8 mouse cellular contexts compared by ENCODE assay signal in the genomic region with DNA sequence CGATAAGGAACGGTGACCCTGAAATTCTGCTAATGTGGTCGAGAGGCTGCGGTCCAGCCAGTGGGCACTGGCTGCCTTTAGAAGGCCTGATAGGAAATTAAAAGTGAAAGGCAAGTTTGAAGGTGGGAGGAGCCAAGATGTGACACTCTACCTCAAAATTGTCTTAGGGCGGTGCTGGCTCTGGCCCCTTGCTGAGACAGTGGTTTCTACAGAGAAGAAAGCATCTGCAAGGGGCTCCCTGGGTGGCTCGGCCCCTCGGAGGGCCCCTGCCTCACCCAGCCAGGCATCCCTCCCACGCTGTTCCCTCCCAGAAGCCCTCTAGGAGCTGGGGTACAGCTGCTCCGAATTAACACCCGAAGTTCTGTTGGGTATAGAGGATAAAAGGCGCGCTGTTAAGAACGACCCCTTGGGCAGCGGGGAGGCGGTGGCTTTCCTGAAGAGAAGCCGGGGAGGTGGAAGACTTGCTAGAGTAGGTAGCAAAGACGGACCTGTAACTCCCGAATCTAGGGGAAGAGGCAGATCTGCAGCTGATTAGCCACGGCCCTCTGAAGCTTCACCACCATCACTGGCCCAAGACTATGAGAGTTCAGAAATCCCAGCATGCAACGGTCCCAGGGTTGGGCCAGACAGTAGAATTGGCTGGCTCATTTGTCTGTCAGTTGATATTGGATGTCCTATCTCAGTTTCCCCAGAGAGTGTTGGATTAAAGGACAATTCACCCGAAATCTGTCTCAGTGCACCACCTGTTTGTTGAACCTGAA.
DNase-seq lines count a peak whose midpoint lies in the region; ATAC-seq and TF ChIP-seq lines count a peak whose summit lies in the region.

No protein-coding gene starts in this region.

- no peaks in the 10 kb centered on the region for H3K27me3 ChIP-seq in forebrain, embryonic 10.5 days (ENCODE audit: poor library complexity, severe bottlenecking)
- H3K27me3 ChIP-seq in forebrain, embryonic 16.5 days (replicated peaks; ENCODE audit: control insufficient read depth, insufficient read depth, low read length): no peaks in the 10 kb centered on the region
- no peaks in the 10 kb centered on the region for H3K27me3 ChIP-seq in embryonic facial prominence, embryonic 10.5 days (replicated peaks; ENCODE audit: low read depth, poor library complexity, severe bottlenecking)
- H3K27me3 ChIP-seq in lung, embryonic 14.5 days (ENCODE audit: insufficient read depth, low read length): no peaks in the 10 kb centered on the region
- H3K27me3 ChIP-seq in forebrain, postnatal 0 days (ENCODE audit: insufficient read depth, low read length): no peaks in the 10 kb centered on the region

- peaks cover 12% of the 10 kb centered on the region for H3K4me1 ChIP-seq in forebrain, embryonic 10.5 days
- H3K4me1 ChIP-seq in forebrain, embryonic 16.5 days (replicated peaks; ENCODE audit: control insufficient read depth, insufficient read depth, low read length): no peaks in the 10 kb centered on the region
- H3K4me1 ChIP-seq in embryonic facial prominence, embryonic 10.5 days: peaks cover 19% of the 10 kb centered on the region
- peaks cover 5% of the 10 kb centered on the region; the same call in 1 of the 2 replicates for H3K4me1 ChIP-seq in lung, embryonic 14.5 days (ENCODE audit: insufficient read depth)
- H3K4me1 ChIP-seq in forebrain, postnatal 0 days (ENCODE audit: insufficient read depth): no peaks in the 10 kb centered on the region

- no peak for TF ChIP-seq CTCF in lung, embryonic 14.5 days (IDR thresholded peaks at IDR 0.05; ENCODE audit: low read depth)
- TF ChIP-seq CTCF in forebrain, postnatal 0 days (IDR thresholded peaks at IDR 0.05; ENCODE audit: low read depth): no peak

- peaks cover 6% of the 10 kb centered on the region; the same call in 1 of the 2 replicates for H3K9me3 ChIP-seq in forebrain, embryonic 10.5 days
- no peaks in the 10 kb centered on the region for H3K9me3 ChIP-seq in forebrain, embryonic 16.5 days (ENCODE audit: control insufficient read depth, low read length)
- 0 out of 2 replicates have a peak, but pooled peaks cover 5% of the 10 kb centered on the region for H3K9me3 ChIP-seq in embryonic facial prominence, embryonic 10.5 days
- H3K9me3 ChIP-seq in lung, embryonic 14.5 days (ENCODE audit: low read depth, low read length): no peaks in the 10 kb centered on the region
- no peaks in the 10 kb centered on the region for H3K9me3 ChIP-seq in forebrain, postnatal 0 days (ENCODE audit: low read length)

- no peak for ATAC-seq in forebrain, embryonic 16.5 days
- peak; percentile 60 for ATAC-seq in lung, embryonic 14.5 days (ENCODE audit: insufficient read depth)
- ATAC-seq in forebrain, postnatal 0 days: no peak

- H3K4me2 ChIP-seq in forebrain, embryonic 16.5 days (ENCODE audit: low read length): no peak overlapping the region
- H3K4me2 ChIP-seq in lung, embryonic 14.5 days: peak overlapping the region; percentile 46
- no peak overlapping the region for H3K4me2 ChIP-seq in forebrain, postnatal 0 days (ENCODE audit: low read depth)

- H3K27ac ChIP-seq in forebrain, embryonic 10.5 days: peak overlapping the region; percentile 30; the same call in 1 of the 2 replicates
- no peak overlapping the region for H3K27ac ChIP-seq in forebrain, embryonic 16.5 days (ENCODE audit: low read length)
- H3K27ac ChIP-seq in embryonic facial prominence, embryonic 10.5 days (replicated peaks): peak overlapping the region; percentile 75
- no peak overlapping the region for H3K27ac ChIP-seq in lung, embryonic 14.5 days (ENCODE audit: low read depth)
- no peak overlapping the region for H3K27ac ChIP-seq in forebrain, postnatal 0 days (ENCODE audit: low read depth, low read length)

- no peak overlapping the region for H3K9ac ChIP-seq in forebrain, embryonic 16.5 days (replicated peaks; ENCODE audit: low read depth, low read length)
- no peak overlapping the region for H3K9ac ChIP-seq in lung, embryonic 14.5 days
- no peak overlapping the region for H3K9ac ChIP-seq in forebrain, postnatal 0 days

- 45% methylated on average over 21 of the region's 21 CpGs for WGBS in forebrain, embryonic 10.5 days
- WGBS in forebrain, embryonic 16.5 days: 53% methylated on average over 21 of the region's 21 CpGs
- WGBS in embryonic facial prominence, embryonic 10.5 days: 26% methylated on average over 21 of the region's 21 CpGs
- WGBS in lung, embryonic 14.5 days: 36% methylated on average over 21 of the region's 21 CpGs
- 55% methylated on average over 21 of the region's 21 CpGs for WGBS in forebrain, postnatal 0 days

- no peak for DNase-seq in forebrain, embryonic 10.5 days (ENCODE audit: extremely low spot score, low spot score)
- peak; percentile 83 for DNase-seq in 416B (ENCODE audit: low read depth)
- DNase-seq in embryonic facial prominence, embryonic 10.5 days (ENCODE audit: low spot score): peak; percentile 76
- no peak for DNase-seq in lung, embryonic 14.5 days
- DNase-seq in thymus, postnatal 4 days: peak; percentile 22
- DNase-seq in forebrain, postnatal 0 days: no peak
- no peak for DNase-seq in cerebellum, adult 9-10 months

- no peaks in the 10 kb centered on the region for H3K36me3 ChIP-seq in forebrain, embryonic 10.5 days (replicated peaks)
- H3K36me3 ChIP-seq in forebrain, embryonic 16.5 days (ENCODE audit: control insufficient read depth, insufficient read depth): no peaks in the 10 kb centered on the region
- H3K36me3 ChIP-seq in embryonic facial prominence, embryonic 10.5 days (replicated peaks): no peaks in the 10 kb centered on the region
- no peaks in the 10 kb centered on the region for H3K36me3 ChIP-seq in lung, embryonic 14.5 days (ENCODE audit: insufficient read depth)
- H3K36me3 ChIP-seq in forebrain, postnatal 0 days (ENCODE audit: insufficient read depth): no peaks in the 10 kb centered on the region

- H3K4me3 ChIP-seq in forebrain, embryonic 10.5 days: no peak overlapping the region
- H3K4me3 ChIP-seq in forebrain, embryonic 16.5 days (replicated peaks; ENCODE audit: low read length): no peak overlapping the region
- H3K4me3 ChIP-seq in embryonic facial prominence, embryonic 10.5 days: peak overlapping the region; percentile 39
- no peak overlapping the region for H3K4me3 ChIP-seq in lung, embryonic 14.5 days (ENCODE audit: low read depth, low read length)
- H3K4me3 ChIP-seq in forebrain, postnatal 0 days (ENCODE audit: low read depth, low read length): no peak overlapping the region

Comparison
In these comparisons a context has a peak if more than half of its experiments do, and no peak if none do; other contexts are left out.
1. H3K27ac ChIP-seq: peak in forebrain, embryonic 10.5 days (single experiment) and embryonic facial prominence, embryonic 10.5 days (single experiment); none in forebrain, embryonic 16.5 days (single experiment), lung, embryonic 14.5 days (single experiment) and forebrain, postnatal 0 days (single experiment).
2. DNase-seq: peak in 416B (single experiment), embryonic facial prominence, embryonic 10.5 days (single experiment) and thymus, postnatal 4 days (single experiment); none in forebrain, embryonic 10.5 days (single experiment), lung, embryonic 14.5 days (single experiment), forebrain, postnatal 0 days (single experiment) and cerebellum, adult 9-10 months (single experiment).